Mouse (Mus musculus): ENCODE measurements around the gene Rbck1. TPM values are rescaled to one million over a fixed set of nuclear protein-coding genes. Genes with fewer than 3 reads are reported as not detected.

The Rbck1 gene
- polyA plus RNA-seq (2015; fragmentation: Nextera tagmentation; extraction: Ambion mirVana) = 89.7 and 94.4 TPM in 2 replicates

GRCm38 (mm10) chr2:152332101-152332825 lies at the start of gene Rbck1:
Rbck1 (minus strand) TSS chr2:152332653.
- peak within 1 kb of the TSS; percentile 96 for H3K27ac ChIP-seq
- ATAC-seq (ENCODE audit: borderline replicate concordance, extremely low read depth, low FRiP score, low TSS enrichment) = peak; percentile 94
- no peaks in the 10 kb centered on the region for H3K27me3 ChIP-seq
- 0 out of 2 replicates have a peak, but pooled peaks cover 7% of the 10 kb centered on the region for H3K36me3 ChIP-seq
- peak within 1 kb of the TSS; percentile 86 for H3K4me2 ChIP-seq
- WGBS = under 1% methylated on average over 54 of the region's 54 CpGs
- peak within 1 kb of the TSS; percentile 73 for H3K4me3 ChIP-seq
- H3K9me3 ChIP-seq = no peaks in the 10 kb centered on the region
- H3K9ac ChIP-seq = peak within 1 kb of the TSS; percentile 75
- peaks cover 34% of the 10 kb centered on the region for H3K4me1 ChIP-seq

DNA sequence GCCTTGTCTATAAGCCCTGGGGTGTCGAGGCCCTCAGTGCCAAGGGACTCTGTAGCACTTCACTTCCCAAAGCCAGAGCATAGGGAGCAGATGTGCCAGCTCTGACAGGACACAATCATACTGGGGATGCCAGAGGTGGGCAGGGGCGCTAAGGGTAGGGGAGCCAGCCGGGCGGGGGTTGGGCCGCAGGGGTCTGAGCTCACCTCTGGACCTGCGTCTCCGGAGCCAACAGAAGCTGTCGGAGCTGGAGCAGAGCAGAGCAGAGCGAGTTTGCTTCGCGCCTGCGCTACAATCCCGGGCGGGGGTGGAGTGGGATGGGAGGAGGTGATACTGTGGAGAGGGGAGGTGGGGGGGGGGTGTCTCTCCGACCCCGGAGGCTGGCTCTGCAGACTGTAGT lies 43.9 kb upstream of the Rbck1 start, which contains the start of gene Nrsn2:
Gene Nrsn2, minus strand, starts transcription at position 294 of the 397 bp plus-strand sequence.
- Histone ChIP-seq H3K27me3 (peaks cover 33% of the 10 kb centered on the region), H3K4me3 (no peak within 1 kb of the TSS), H3K27ac (no peak within 1 kb of the TSS), H3K4me2 (no peak within 1 kb of the TSS; the same call in 1 of the 2 replicates), H3K36me3 (no peaks in the 10 kb centered on the region), H3K9ac (no peak within 1 kb of the TSS), H3K9me3 (no peaks in the 10 kb centered on the region), H3K4me1 (0 out of 2 replicates have a peak, but pooled peaks cover 8% of the 10 kb centered on the region)
- ATAC-seq (ENCODE audit: borderline replicate concordance, extremely low read depth, low FRiP score, low TSS enrichment) = peak; percentile 68; the same call in 1 of the 2 replicates
- WGBS = 2% methylated on average over 16 of the region's 16 CpGs

DNA sequence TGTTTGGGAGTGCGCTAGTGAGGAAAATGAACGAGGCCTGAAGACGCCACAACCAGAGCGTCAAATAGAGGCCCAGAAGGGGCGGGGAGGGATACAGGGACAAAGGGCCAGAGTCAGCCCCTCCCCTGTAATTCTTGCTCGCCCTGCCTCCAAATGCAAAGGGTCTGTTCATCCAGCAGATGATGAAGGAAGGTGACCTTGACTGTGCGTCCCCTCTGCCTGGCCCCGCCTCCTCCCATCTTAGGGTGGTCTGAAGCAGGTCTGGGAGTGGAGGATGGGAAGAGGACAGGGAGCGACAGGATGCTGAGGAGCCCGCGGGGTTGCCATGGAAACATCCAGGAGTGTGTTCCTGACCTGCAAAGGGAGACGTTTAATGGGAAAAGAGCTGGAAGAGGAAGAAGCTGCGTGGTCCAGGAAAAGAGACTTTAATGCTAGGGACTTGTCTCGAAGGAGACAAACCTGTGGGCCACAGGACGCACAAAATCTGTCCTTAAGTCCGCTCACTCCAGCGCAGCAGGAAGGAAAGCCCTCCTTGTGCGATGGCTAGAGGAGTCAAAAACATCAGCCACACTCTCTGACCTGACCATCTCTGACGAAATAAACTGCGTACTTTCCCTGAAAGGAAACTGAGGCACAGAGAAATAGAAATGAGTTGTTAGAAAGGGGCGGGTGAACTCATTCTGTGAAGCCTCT lies 43.3 kb upstream of the Rbck1 start:
- H3K9ac ChIP-seq = no peak overlapping the region
- ATAC-seq (ENCODE audit: borderline replicate concordance, extremely low read depth, low FRiP score, low TSS enrichment) = 0 out of 2 replicates have a peak, but pooled peaks have one; percentile 36
- no peak overlapping the region for H3K4me3 ChIP-seq

GRCm38 (mm10) chr2:152373547-152373946 lies 41.1 kb upstream of the Rbck1 start:
- H3K36me3 ChIP-seq = no peaks in the 10 kb centered on the region
- no peaks in the 10 kb centered on the region for H3K9me3 ChIP-seq
- peaks cover 33% of the 10 kb centered on the region for H3K27me3 ChIP-seq
- H3K9ac ChIP-seq = no peak overlapping the region
- H3K4me3 ChIP-seq = no peak overlapping the region
- WGBS = 72% methylated on average over 9 of the region's 9 CpGs
- ATAC-seq (ENCODE audit: borderline replicate concordance, extremely low read depth, low FRiP score, low TSS enrichment) = no peak
- H3K27ac ChIP-seq = no peak overlapping the region
- peaks cover 8% of the 10 kb centered on the region; the same call in 1 of the 2 replicates for H3K4me1 ChIP-seq
- no peak overlapping the region for H3K4me2 ChIP-seq

More for the DNA sequence above, 43.3 kb upstream of the Rbck1 start:
- Histone ChIP-seq H3K36me3 (no peaks in the 10 kb centered on the region), H3K4me1 (0 out of 2 replicates have a peak, but pooled peaks cover 8% of the 10 kb centered on the region), H3K27me3 (peaks cover 33% of the 10 kb centered on the region), H3K9me3 (no peaks in the 10 kb centered on the region), H3K27ac (no peak overlapping the region), H3K4me2 (no peak overlapping the region; the same call in 1 of the 2 replicates)
- WGBS = 8% methylated on average over 21 of the region's 21 CpGs

DNA sequence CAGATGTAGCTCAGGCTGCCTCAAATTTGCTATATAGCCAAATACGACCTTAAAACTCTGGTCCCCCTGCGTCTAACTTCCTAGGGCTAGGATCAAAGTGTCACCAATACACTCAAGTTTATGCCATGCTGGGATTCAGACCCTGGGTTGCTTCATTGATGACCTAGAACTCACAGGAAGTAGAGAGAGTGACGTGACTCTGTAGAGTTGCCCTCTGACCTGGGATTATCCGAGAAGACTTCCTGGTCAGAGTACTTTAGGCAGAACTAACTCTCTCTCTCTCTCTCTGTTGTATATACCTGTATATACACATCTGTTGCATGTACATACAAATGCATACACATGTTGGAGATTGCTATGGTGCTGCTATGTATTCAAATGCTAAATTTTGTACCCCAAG lies 40.2 kb upstream of the Rbck1 start:
- no peak overlapping the region for H3K4me3 ChIP-seq
- H3K36me3 ChIP-seq = no peaks in the 10 kb centered on the region
- H3K9me3 ChIP-seq = no peaks in the 10 kb centered on the region
- ATAC-seq (ENCODE audit: borderline replicate concordance, extremely low read depth, low FRiP score, low TSS enrichment) = no peak
- WGBS = 60% methylated on average over 4 of the region's 4 CpGs
- H3K27ac ChIP-seq = no peak overlapping the region
- peaks cover 33% of the 10 kb centered on the region for H3K27me3 ChIP-seq
- no peak overlapping the region for H3K4me2 ChIP-seq
- no peak overlapping the region for H3K9ac ChIP-seq
- peaks cover 8% of the 10 kb centered on the region; the same call in 1 of the 2 replicates for H3K4me1 ChIP-seq

DNA sequence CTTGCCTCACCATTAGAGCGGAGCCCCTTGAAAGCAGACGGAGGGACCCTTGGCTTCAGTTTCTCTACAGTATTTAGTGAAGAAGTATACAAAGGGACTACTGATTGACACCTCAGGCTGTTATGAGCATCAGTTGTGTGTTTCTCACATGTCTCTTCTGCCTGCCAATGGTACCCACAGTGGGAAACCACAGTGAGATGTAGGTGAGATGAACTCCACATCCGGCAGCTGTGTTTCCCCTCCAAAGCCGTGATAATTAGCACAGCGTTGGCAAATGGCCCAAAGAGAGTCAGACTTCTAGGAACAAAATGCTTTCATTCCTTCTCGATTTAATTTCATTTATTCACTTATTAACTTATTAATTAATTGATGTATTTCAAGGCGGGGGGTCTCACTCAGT lies 39.7 kb upstream of the Rbck1 start:
- Histone ChIP-seq H3K27me3 (peaks cover 32% of the 10 kb centered on the region), H3K9ac (no peak overlapping the region), H3K36me3 (no peaks in the 10 kb centered on the region), H3K4me3 (no peak overlapping the region), H3K9me3 (no peaks in the 10 kb centered on the region), H3K27ac (no peak overlapping the region), H3K4me1 (peaks cover 8% of the 10 kb centered on the region; the same call in 1 of the 2 replicates), H3K4me2 (no peak overlapping the region)
- WGBS = 70% methylated on average over 7 of the region's 7 CpGs
- no peak for ATAC-seq (ENCODE audit: borderline replicate concordance, extremely low read depth, low FRiP score, low TSS enrichment)

GRCm38 (mm10) chr2:152368532-152369140 lies 36.2 kb upstream of the Rbck1 start:
- ATAC-seq (ENCODE audit: borderline replicate concordance, extremely low read depth, low FRiP score, low TSS enrichment) = peak; percentile 16; the same call in 1 of the 2 replicates
- H3K4me1 ChIP-seq = peaks cover 4% of the 10 kb centered on the region; the same call in 1 of the 2 replicates
- H3K4me3 ChIP-seq = no peak overlapping the region
- H3K9me3 ChIP-seq = no peaks in the 10 kb centered on the region
- H3K4me2 ChIP-seq = peak overlapping the region; percentile 28; the same call in 1 of the 2 replicates
- H3K27ac ChIP-seq = no peak overlapping the region
- no peak overlapping the region for H3K9ac ChIP-seq
- WGBS = 21% methylated on average over 14 of the region's 14 CpGs
- no peaks in the 10 kb centered on the region for H3K36me3 ChIP-seq
- H3K27me3 ChIP-seq = 0 out of 2 replicates have a peak, but pooled peaks cover 1% of the 10 kb centered on the region

DNA sequence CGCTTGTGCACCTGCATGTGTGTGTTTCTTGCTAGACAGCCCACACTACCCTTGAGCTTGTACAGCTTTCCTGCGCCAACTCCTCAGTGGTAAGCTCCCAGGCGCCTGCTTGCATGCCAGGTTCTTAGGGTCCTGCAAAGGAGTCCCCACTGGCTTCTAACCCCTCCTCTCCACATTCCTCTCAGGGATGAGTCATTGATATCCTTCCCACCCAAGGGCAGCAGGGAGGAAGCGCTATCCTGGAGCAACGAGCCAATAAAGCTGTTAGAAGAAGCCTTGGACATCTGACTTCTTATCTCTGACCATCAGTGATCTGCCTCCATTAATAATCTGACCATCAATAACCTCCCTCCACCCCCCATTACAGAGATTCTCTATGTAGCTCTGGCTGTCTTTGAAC lies 35.5 kb upstream of the Rbck1 start:
- no peak for ATAC-seq (ENCODE audit: borderline replicate concordance, extremely low read depth, low FRiP score, low TSS enrichment)
- H3K27me3 ChIP-seq = no peaks in the 10 kb centered on the region
- no peaks in the 10 kb centered on the region for H3K9me3 ChIP-seq
- peaks cover 7% of the 10 kb centered on the region; the same call in 1 of the 2 replicates for H3K4me1 ChIP-seq
- no peak overlapping the region for H3K4me2 ChIP-seq
- H3K27ac ChIP-seq = no peak overlapping the region
- no peaks in the 10 kb centered on the region for H3K36me3 ChIP-seq
- no peak overlapping the region for H3K4me3 ChIP-seq
- WGBS = 60% methylated on average over 5 of the region's 5 CpGs
- H3K9ac ChIP-seq = no peak overlapping the region

DNA sequence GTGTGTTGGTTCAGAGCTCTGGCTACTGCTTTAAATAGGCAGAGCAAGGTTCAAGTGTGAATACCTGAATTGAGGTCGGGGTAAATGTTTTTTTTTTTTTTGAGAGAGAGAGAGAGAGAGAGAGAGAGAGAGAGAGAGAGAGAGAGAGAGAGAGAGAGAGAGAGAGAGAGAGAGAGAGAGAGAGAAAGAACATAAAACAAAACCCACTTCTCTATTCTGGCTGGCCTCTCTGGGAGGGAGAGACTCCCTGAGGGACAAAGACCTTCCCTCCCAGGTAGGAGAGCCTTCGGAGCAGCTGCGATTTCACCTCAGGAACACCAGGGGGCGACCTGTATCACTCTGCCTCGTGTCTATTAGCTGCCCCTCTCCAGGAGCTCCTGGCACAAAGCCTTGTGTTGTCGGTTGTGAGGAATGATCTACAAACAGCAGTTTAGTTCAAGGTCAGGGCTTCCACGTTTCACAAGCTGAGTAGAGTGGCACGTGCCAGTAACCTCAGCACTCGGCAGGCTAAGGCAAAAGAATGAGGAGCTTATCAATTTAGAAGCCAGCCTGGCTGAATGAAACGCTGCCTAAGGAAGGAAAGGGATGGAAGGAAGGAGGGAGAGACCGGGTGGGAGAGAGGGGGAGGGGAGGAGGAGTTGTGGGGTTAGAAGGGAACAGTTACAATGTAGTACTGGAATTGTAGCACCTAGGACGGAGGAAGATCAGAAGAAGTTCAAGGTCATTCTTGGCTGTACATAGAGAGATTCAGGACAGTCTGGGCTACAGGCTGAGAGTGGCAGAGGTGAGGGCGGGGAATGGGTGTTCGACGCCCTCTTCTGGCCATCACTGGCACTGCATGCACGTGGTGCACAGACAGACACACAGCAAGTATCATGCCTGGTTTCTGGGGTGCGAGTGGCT lies 31.0 kb upstream of the Rbck1 start:
- Histone ChIP-seq H3K9ac (no peak overlapping the region), H3K9me3 (no peaks in the 10 kb centered on the region), H3K27me3 (no peaks in the 10 kb centered on the region), H3K4me3 (peak overlapping the region; percentile 15; the same call in 1 of the 2 replicates), H3K4me1 (peaks cover 16% of the 10 kb centered on the region), H3K4me2 (peak overlapping the region; percentile 47), H3K27ac (peak overlapping the region; percentile 65), H3K36me3 (no peaks in the 10 kb centered on the region)
- ATAC-seq (ENCODE audit: borderline replicate concordance, extremely low read depth, low FRiP score, low TSS enrichment) = peak; percentile 47; the same call in 1 of the 2 replicates
- 8% methylated on average over 17 of the region's 17 CpGs for WGBS

DNA sequence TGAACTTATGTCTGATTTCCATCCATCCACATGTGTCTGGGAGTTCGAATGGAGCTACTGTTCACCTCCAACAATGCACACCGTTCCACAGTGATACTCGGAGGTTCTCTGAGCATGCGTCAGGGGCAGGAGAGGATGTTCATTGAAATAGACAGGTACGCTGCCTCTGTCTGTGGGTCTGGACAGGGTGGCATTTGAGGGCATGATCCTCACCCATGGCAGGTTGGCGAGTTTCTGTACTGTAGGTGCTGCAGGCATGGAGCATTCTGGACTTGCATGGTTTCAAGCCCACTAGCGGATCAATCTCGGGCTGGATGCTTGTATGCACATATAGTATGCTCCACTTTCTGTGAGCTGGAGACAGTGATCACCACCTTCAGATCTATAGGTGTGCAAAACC lies 28.7 kb upstream of the Rbck1 start:
- H3K27me3 ChIP-seq = no peaks in the 10 kb centered on the region
- peaks cover 16% of the 10 kb centered on the region for H3K4me1 ChIP-seq
- no peak overlapping the region for H3K4me2 ChIP-seq
- H3K9ac ChIP-seq = no peak overlapping the region
- peak overlapping the region; percentile 54 for H3K27ac ChIP-seq
- no peaks in the 10 kb centered on the region for H3K9me3 ChIP-seq
- WGBS = 85% methylated on average over 8 of the region's 8 CpGs
- ATAC-seq (ENCODE audit: borderline replicate concordance, extremely low read depth, low FRiP score, low TSS enrichment) = no peak
- no peaks in the 10 kb centered on the region for H3K36me3 ChIP-seq
- H3K4me3 ChIP-seq = no peak overlapping the region
